Mouse (Mus musculus) hindbrain, embryonic 14.5 days (tissue): ENCODE data around the gene Itgad. TPM values are rescaled to one million over a fixed set of nuclear protein-coding genes. Genes with fewer than 3 reads are reported as not detected.
A peak's percentile ranks its signal among the peaks of the same experiment; 100 is the strongest.

Source experiments
- ATAC-seq: fragments of 200-750 bp; cut with Nextera tagmentation; 2 replicates; pipeline ENCODE4 v1.8.0; 2017; ENCODE audit warnings: moderate number of reproducible peaks, mild to moderate bottlenecking, moderate TSS enrichment, moderate library complexity; ENCODE audit not compliant: low FRiP score
- DNase-seq: peaks from one replicate; pipeline ENCODE4 v3.0.0-alpha.2; 2015; ENCODE audit warnings: low spot score
- H3K27ac ChIP-seq: fragments of 300-500 bp; sonication (generic); 2 replicates; pipeline ENCODE4 v1.5.1; 2014; ENCODE audit warnings: mild to moderate bottlenecking, moderate library complexity
- H3K27me3 ChIP-seq: fragments of 300-500 bp; sonication (generic); 2 replicates; pipeline ENCODE4 v1.6.1; 2014; ENCODE audit warnings: mild to moderate bottlenecking, low read length, mixed read lengths; ENCODE audit not compliant: control insufficient read depth, insufficient read depth
- H3K36me3 ChIP-seq: fragments of 300-500 bp; sonication (generic); replicated peaks from 2 replicates; pipeline ENCODE4 v1.6.1; 2014; ENCODE audit not compliant: control insufficient read depth, insufficient read depth
- H3K4me1 ChIP-seq: fragments of 300-500 bp; sonication (generic); replicated peaks from 2 replicates; pipeline ENCODE4 v1.6.1; 2014; ENCODE audit warnings: antibody characterized with exemption, low read length, mixed read lengths; ENCODE audit not compliant: control insufficient read depth, insufficient read depth
- H3K4me2 ChIP-seq: fragments of 300-500 bp; sonication (generic); replicated peaks from 2 replicates; pipeline ENCODE4 v1.6.1; 2014; ENCODE audit warnings: mild to moderate bottlenecking, moderate library complexity
- H3K4me3 ChIP-seq: fragments of 300-500 bp; sonication (generic); replicated peaks from 2 replicates; pipeline ENCODE4 v1.5.1; 2014; ENCODE audit warnings: mild to moderate bottlenecking, low read length
- H3K9ac ChIP-seq: fragments of 300-500 bp; sonication (generic); 2 replicates; pipeline ENCODE4 v1.6.1; 2014
- H3K9me3 ChIP-seq: fragments of 300-500 bp; sonication (generic); 2 replicates; pipeline ENCODE4 v1.6.1; 2016; ENCODE audit warnings: low read length; ENCODE audit not compliant: control insufficient read depth
- WGBS: fragments of 180-500 bp; shearing (Covaris S2); extraction: QIAGEN DNeasy Blood & Tissue Kit; methylation state at CpG from one replicate; pipeline ENCODE4 v1.1.7; 2014; 5-methylcytosine and 5-hydroxymethylcytosine counted together
- polyA plus RNA-seq: library from polyadenylated mRNA; unstranded; fragments of >200 nt; fragmentation: Nextera tagmentation; extraction: Ambion mirVana; gene quantifications from 2 replicates; pipeline ENCODE4 v1.2.1, GENCODE M21; 2014

Gene Itgad
- polyA plus RNA-seq, 1 experiment from 2014 or later: not detected

GRCm38 (mm10) chr7:128245547-128245946 lies 91.4 kb downstream of the Itgad start:
- WGBS: 73% methylated on average over 4 of the region's 4 CpGs
- peaks cover 5% of the 10 kb centered on the region; the same call in 1 of the 2 replicates for H3K4me1 ChIP-seq
- no peak overlapping the region for H3K4me3 ChIP-seq
- H3K27me3 ChIP-seq: no peaks in the 10 kb centered on the region
- no peaks in the 10 kb centered on the region for H3K9me3 ChIP-seq
- H3K36me3 ChIP-seq: peaks cover 41% of the 10 kb centered on the region
- H3K27ac ChIP-seq: no peak overlapping the region
- H3K9ac ChIP-seq: no peak overlapping the region
- no peak for DNase-seq
- no peak for ATAC-seq
- no peak overlapping the region for H3K4me2 ChIP-seq

- DNase-seq (peak; percentile 34), ATAC-seq (peak; percentile 62)
- no peaks in the 10 kb centered on the region for H3K9me3 ChIP-seq
- peaks cover 31% of the 10 kb centered on the region for H3K36me3 ChIP-seq
- 2% methylated on average over 28 of the region's 30 CpGs for WGBS
- H3K4me3 ChIP-seq: peak within 1 kb of the TSS; percentile 28
- peak within 1 kb of the TSS; percentile 48 for H3K4me2 ChIP-seq
- peaks cover 5% of the 10 kb centered on the region; the same call in 1 of the 2 replicates for H3K4me1 ChIP-seq
- no peaks in the 10 kb centered on the region for H3K27me3 ChIP-seq
- H3K9ac ChIP-seq: peak within 1 kb of the TSS; percentile 40
- H3K27ac ChIP-seq: peak within 1 kb of the TSS; percentile 53
Observed at GRCm38 (mm10) chr7:128246496-128247391, 92.6 kb downstream of the Itgad start, which contains the start of gene Tgfb1i1. Gene Tgfb1i1 (plus strand): TSS chr7:128246812.

GRCm38 (mm10) chr7:128247443-128247842 lies 93.3 kb downstream of the Itgad start:
- Histone ChIP-seq H3K27me3 (no peaks in the 10 kb centered on the region), H3K9ac (peak overlapping the region; percentile 40), H3K27ac (peak overlapping the region; percentile 53), H3K4me1 (peaks cover 10% of the 10 kb centered on the region), H3K9me3 (no peaks in the 10 kb centered on the region), H3K36me3 (peaks cover 24% of the 10 kb centered on the region), H3K4me3 (peak overlapping the region; percentile 28), H3K4me2 (peak overlapping the region; percentile 48)
- ATAC-seq (peak; percentile 83), DNase-seq (peak; percentile 93)
- 1% methylated on average over 13 of the region's 13 CpGs for WGBS

GRCm38 (mm10) chr7:128248081-128249042 lies 94.2 kb downstream of the Itgad start:
- Histone ChIP-seq H3K27me3 (no peaks in the 10 kb centered on the region), H3K27ac (no peak overlapping the region), H3K4me2 (peak overlapping the region; percentile 48), H3K4me3 (0 out of 2 replicates have a peak overlapping the region, but pooled peaks have one; percentile 28), H3K36me3 (peaks cover 15% of the 10 kb centered on the region), H3K4me1 (peaks cover 14% of the 10 kb centered on the region), H3K9me3 (no peaks in the 10 kb centered on the region), H3K9ac (no peak overlapping the region)
- no peak for DNase-seq
- 81% methylated on average over 10 of the region's 10 CpGs for WGBS
- ATAC-seq: no peak

- no peak for DNase-seq
Observed at GRCm38 (mm10) chr7:128249998-128250397, 95.8 kb downstream of the Itgad start.

GRCm38 (mm10) chr7:128251946-128252345 lies 97.8 kb downstream of the Itgad start:
- H3K27me3 ChIP-seq: no peaks in the 10 kb centered on the region
- ATAC-seq: no peak
- H3K36me3 ChIP-seq: no peaks in the 10 kb centered on the region
- DNase-seq: no peak
- no peaks in the 10 kb centered on the region for H3K9me3 ChIP-seq
- H3K9ac ChIP-seq: no peak overlapping the region
- H3K4me3 ChIP-seq: peak overlapping the region; percentile 30; the same call in 1 of the 2 replicates
- H3K27ac ChIP-seq: no peak overlapping the region
- H3K4me2 ChIP-seq: peak overlapping the region; percentile 55
- 54% methylated on average over 12 of the region's 12 CpGs for WGBS
- peaks cover 9% of the 10 kb centered on the region for H3K4me1 ChIP-seq

More at GRCm38 (mm10) chr7:128249998-128250397, 95.8 kb downstream of the Itgad start:
- Histone ChIP-seq H3K27me3 (no peaks in the 10 kb centered on the region), H3K36me3 (peaks cover 3% of the 10 kb centered on the region; the same call in 1 of the 2 replicates), H3K4me2 (no peak overlapping the region), H3K27ac (no peak overlapping the region), H3K9ac (no peak overlapping the region), H3K4me1 (peaks cover 14% of the 10 kb centered on the region), H3K9me3 (no peaks in the 10 kb centered on the region), H3K4me3 (no peak overlapping the region)
- no peak for ATAC-seq
- 86% methylated on average over 5 of the region's 5 CpGs for WGBS

- Histone ChIP-seq H3K4me1 (peaks cover 9% of the 10 kb centered on the region), H3K27me3 (no peaks in the 10 kb centered on the region), H3K4me2 (peak overlapping the region; percentile 55), H3K9me3 (no peaks in the 10 kb centered on the region), H3K9ac (peak overlapping the region; percentile 46; the same call in 1 of the 2 replicates), H3K4me3 (peak overlapping the region; percentile 30), H3K36me3 (no peaks in the 10 kb centered on the region), H3K27ac (no peak overlapping the region)
- ATAC-seq: peak; percentile 65; the same call in 1 of the 2 replicates
- WGBS: 12% methylated on average over 24 of the region's 24 CpGs
- peak; percentile 28 for DNase-seq
Observed at GRCm38 (mm10) chr7:128252609-128253008, 98.4 kb downstream of the Itgad start.

GRCm38 (mm10) chr7:128254978-128255377 lies 100.8 kb downstream of the Itgad start:
- Histone ChIP-seq H3K36me3 (no peaks in the 10 kb centered on the region), H3K4me2 (no peak overlapping the region), H3K4me1 (peaks cover 9% of the 10 kb centered on the region), H3K27me3 (no peaks in the 10 kb centered on the region), H3K9ac (no peak overlapping the region), H3K4me3 (no peak overlapping the region), H3K27ac (no peak overlapping the region), H3K9me3 (no peaks in the 10 kb centered on the region)
- 61% methylated on average over 2 of the region's 2 CpGs for WGBS
- ATAC-seq (no peak), DNase-seq (no peak)
